Mouse (Mus musculus) thymus, adult 2 months (tissue): ENCODE measurements at regions not wholly inside any gene's neighbourhood (a gene's known extent, or its start where the extent isn't known, plus 50 kb on each side); places are given as distances from the start of the nearest gene placed in this dataset.

Experiments
- DNase-seq: peaks from one replicate; pipeline ENCODE4 v3.0.0; 2021
- H3K27ac ChIP-seq: fragments of 200-500 bp; 2 replicates; pipeline ENCODE4 v1.5.1; 2012; ENCODE audit warnings: low read length, control low read depth; ENCODE audit not compliant: control insufficient read depth, insufficient read depth
- H3K27me3 ChIP-seq: fragments of 200-500 bp; 2 replicates; pipeline ENCODE4 v1.6.1; 2012; ENCODE audit warnings: mild to moderate bottlenecking, low read length, moderate library complexity, mixed read lengths; ENCODE audit not compliant: control insufficient read depth, insufficient read depth
- H3K36me3 ChIP-seq: fragments of 200-500 bp; 2 replicates; pipeline ENCODE4 v1.6.1; 2012; ENCODE audit warnings: mild to moderate bottlenecking, low read length, moderate library complexity; ENCODE audit not compliant: control insufficient read depth, insufficient read depth
- H3K4me1 ChIP-seq: fragments of 200-500 bp; replicated peaks from 2 replicates; pipeline ENCODE4 v1.6.1; 2012; ENCODE audit warnings: low read length; ENCODE audit not compliant: control insufficient read depth, insufficient read depth
- H3K4me3 ChIP-seq: fragments of 200-500 bp; 2 replicates; pipeline ENCODE4 v1.5.1; 2012; ENCODE audit warnings: mild to moderate bottlenecking, low read length, control low read depth, moderate library complexity; ENCODE audit not compliant: control insufficient read depth, insufficient read depth
- CTCF ChIP-seq: fragments of 200-500 bp; IDR thresholded peaks from 2 replicates; pipeline ENCODE4 v1.5.1; 2012; ENCODE audit warnings: mild to moderate bottlenecking, control low read depth, low read length, moderate library complexity, borderline replicate concordance; ENCODE audit not compliant: control insufficient read depth, poor library complexity, insufficient read depth; ENCODE audit errors: extremely low read depth
- POLR2A ChIP-seq: fragments of 200-500 bp; IDR thresholded peaks from 2 replicates; pipeline ENCODE4 v1.6.1; 2012; ENCODE audit warnings: mild to moderate bottlenecking, low read length, control low read depth, moderate library complexity; ENCODE audit not compliant: control insufficient read depth, poor library complexity, insufficient read depth; ENCODE audit errors: extremely low read depth
- WGBS: fragments of 180-500 bp; shearing (Covaris S2); methylation state at CpG from one replicate; pipeline ENCODE4 v1.1.7; 2018; 5-methylcytosine and 5-hydroxymethylcytosine counted together

GRCm38 (mm10) chr13:5345712-5346111 is 515.6 kb upstream of the Klf6 start:
- WGBS: 92% methylated on average over 4 of the region's 4 CpGs
- H3K4me1 ChIP-seq: no peaks in the 10 kb centered on the region
- no peak overlapping the region for H3K4me3 ChIP-seq
- TF ChIP-seq CTCF (no peak), POLR2A (no peak)
- no peak for DNase-seq
- no peaks in the 10 kb centered on the region for H3K36me3 ChIP-seq
- H3K27me3 ChIP-seq: no peaks in the 10 kb centered on the region
- no peak overlapping the region for H3K27ac ChIP-seq

DNA sequence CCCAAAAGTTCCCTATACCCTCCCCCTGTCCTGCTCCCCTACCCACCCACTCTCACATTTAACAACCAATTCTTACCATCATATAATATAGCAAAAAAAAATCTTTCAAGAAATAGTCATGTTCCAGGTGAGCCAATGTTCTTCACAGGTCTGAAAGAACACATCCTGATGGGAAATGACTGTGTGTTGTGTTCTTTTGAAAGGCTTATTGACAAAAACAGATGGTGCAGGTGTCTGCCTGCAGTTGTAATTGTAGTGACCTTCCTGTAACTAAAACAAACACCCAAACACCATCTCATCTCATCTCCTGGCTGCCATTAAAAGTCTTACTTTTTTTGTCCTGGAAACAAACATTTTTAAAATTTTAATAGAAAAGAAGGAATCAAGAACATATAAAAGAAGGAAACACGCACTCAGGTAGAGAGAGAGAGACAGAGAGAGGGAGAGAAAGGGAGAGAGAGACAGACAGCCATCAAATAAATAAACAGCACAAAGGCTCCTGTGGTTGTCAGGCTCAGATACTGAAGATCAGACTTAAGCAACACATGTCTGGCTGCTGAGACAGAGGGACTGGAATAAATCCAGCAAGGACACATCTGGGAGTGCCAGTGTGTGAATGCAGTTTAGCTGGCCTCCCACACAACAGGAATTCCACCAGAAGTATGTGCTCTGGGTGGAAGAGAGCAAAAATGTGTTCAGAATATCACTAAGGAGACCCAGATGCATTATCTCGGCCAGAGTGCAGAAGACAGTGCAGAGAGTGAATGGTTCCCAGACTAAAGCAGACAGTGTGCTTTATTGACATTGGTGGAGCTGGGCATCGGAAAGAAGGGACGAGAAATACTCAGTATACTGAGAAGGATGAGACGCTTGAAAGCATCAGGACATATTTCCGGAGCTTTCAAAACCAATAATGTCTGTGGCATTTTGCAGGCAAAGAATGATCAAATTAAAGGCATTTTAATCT is 513.5 kb upstream of the Klf6 start:
- DNase-seq: no peak
- no peak overlapping the region for H3K4me3 ChIP-seq
- H3K4me1 ChIP-seq: no peaks in the 10 kb centered on the region
- no peak overlapping the region for H3K27ac ChIP-seq
- no peak for TF ChIP-seq CTCF
- no peak for TF ChIP-seq POLR2A
- no peaks in the 10 kb centered on the region for H3K36me3 ChIP-seq
- 96% methylated on average over 6 of the region's 6 CpGs for WGBS
- no peaks in the 10 kb centered on the region for H3K27me3 ChIP-seq

- DNase-seq: no peak
- Histone ChIP-seq H3K4me1 (no peaks in the 10 kb centered on the region), H3K36me3 (no peaks in the 10 kb centered on the region), H3K4me3 (no peak overlapping the region), H3K27ac (no peak overlapping the region), H3K27me3 (no peaks in the 10 kb centered on the region)
- WGBS: 96% methylated on average over 7 of the region's 7 CpGs
- TF ChIP-seq CTCF (no peak), POLR2A (no peak)
Observed at GRCm38 (mm10) chr13:5367058-5367797, 494.1 kb upstream of the Klf6 start.

- no peaks in the 10 kb centered on the region for H3K27me3 ChIP-seq
- no peak overlapping the region for H3K4me3 ChIP-seq
- DNase-seq: no peak
- no peaks in the 10 kb centered on the region for H3K4me1 ChIP-seq
- no peak overlapping the region for H3K27ac ChIP-seq
- 96% methylated on average over 8 of the region's 8 CpGs for WGBS
- TF ChIP-seq POLR2A: no peak
- TF ChIP-seq CTCF: no peak
- no peaks in the 10 kb centered on the region for H3K36me3 ChIP-seq
Observed at GRCm38 (mm10) chr13:5370007-5370406, 491.3 kb upstream of the Klf6 start.

DNA sequence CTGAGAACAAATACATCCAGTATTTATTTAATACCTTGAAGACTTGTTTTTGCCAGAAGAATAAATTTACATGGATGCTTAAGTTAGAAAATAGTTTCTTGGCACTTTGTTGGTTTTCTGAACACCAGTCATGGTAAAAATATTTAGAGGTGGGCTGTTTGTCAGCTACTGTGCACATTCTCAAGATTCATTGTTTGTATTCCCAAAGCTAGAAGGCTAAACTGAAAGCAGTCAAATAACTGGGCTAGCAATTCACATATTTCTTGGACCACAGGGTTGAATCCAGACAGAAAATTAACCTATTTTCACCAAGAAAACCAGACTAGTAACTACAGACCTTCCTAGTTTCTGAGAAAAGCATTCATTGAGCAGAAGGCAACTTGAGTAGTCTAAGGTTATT is 488.1 kb upstream of the Klf6 start:
- H3K27me3 ChIP-seq: no peaks in the 10 kb centered on the region
- no peak for DNase-seq
- no peaks in the 10 kb centered on the region for H3K4me1 ChIP-seq
- no peak overlapping the region for H3K27ac ChIP-seq
- no peak for TF ChIP-seq CTCF
- no peak for TF ChIP-seq POLR2A
- H3K4me3 ChIP-seq: no peak overlapping the region
- no peaks in the 10 kb centered on the region for H3K36me3 ChIP-seq

- Histone ChIP-seq H3K27ac (no peak overlapping the region), H3K4me3 (no peak overlapping the region), H3K27me3 (no peaks in the 10 kb centered on the region), H3K36me3 (no peaks in the 10 kb centered on the region), H3K4me1 (no peaks in the 10 kb centered on the region)
- DNase-seq: no peak
- 78% methylated on average over 4 of the region's 4 CpGs for WGBS
- TF ChIP-seq POLR2A: no peak
- TF ChIP-seq CTCF: no peak
Observed at GRCm38 (mm10) chr13:5408226-5408804, 453.0 kb upstream of the Klf6 start.
